Mouse (Mus musculus): ENCODE data around the gene Tie1.
"Not testable (repeated sequence)": the region's sequence is repeated elsewhere in the genome, so short reads cannot be mapped to it uniquely, and the experiment has no call there.

Tie1 gene

DNA sequence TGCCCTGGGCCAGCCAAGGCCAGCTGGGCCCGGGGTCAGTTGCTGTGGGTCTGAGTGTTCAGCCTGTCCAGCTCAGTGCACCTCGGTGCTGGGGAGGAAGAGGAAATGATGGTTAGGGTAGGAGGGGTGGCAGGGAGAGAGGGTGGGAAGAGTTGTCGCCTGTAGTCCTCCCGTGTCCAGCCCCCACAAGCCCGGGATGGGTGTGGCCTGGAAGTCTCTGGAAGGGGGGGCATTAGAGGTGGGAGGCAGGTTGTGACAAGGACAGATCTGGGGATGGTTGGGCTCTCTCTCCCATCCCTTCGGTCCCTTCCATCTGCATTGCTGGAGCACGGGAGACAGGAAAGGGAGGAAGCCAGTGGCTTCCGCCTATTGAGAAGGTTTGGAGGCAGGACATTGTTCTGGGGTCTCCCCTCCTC is at the start of gene Tie1:
Gene Tie1 (minus strand): TSS at position 345 of the 416 bp plus-strand sequence.
- DNase-seq = peak; percentile 73 to 92

DNA sequence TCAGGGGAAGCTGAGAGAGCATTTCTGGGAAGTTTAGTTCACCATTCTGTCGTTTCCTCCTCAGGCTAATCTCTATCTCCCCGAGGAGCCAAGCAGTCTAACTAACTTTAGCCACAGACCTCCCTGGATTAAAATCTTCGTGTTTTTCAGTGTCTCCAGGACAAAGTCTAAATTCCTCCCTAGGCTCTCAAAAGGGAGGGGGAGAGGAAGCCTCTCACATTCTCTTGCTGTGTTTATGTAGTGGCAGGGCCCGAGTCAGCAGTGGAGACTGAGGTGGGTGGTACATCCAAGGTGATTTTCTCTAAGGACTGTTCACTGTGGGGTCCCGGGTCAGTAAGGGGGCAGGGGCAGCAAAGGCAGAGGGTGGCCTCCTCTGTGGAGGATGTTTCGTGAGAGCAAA is 47.9 kb upstream of the Tie1 start:
- peak; percentile 59 to 62 for DNase-seq

DNA sequence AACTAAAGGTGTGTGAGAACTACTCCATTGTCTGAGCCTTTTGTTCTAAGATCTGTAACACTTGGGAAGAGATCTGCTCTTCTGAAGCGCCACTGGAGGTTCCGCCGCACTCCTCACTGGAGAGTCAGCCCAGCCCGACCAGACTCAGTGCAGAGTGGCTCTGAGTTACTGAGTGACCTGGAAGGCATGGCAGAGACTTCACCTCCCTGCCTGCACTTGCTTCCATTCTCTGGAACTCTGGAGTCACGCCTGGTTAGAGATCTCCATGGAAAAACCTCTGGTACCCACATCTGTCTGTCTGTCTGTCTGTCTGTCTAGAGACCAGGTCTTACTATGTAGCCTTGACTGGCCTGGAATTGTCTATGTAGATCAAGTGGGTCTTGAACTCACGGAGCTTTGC is 45.7 kb upstream of the Tie1 start:
- peak; percentile 54 to 79 for DNase-seq

DNA sequence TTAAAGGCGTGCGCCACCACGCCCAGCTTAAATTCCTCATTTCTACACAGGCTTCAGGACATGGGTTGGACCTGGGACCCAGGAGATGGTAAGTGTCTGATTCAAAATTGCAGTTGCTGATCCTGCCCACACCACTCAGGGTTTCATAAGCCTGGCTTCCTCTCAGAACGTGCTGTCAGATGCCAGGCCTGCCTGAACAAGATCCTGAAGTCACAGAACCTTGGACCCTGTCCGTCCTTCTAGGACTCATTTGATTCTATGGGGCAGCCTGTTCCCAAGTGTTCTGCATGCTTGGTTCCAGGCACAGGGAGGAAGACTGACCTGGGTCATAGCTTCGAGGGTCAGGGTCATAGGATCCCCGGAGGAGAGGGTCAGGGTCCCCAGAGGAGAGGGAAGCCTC is 43.7 kb upstream of the Tie1 start:
- DNase-seq = peak; percentile 54 to 90

DNA sequence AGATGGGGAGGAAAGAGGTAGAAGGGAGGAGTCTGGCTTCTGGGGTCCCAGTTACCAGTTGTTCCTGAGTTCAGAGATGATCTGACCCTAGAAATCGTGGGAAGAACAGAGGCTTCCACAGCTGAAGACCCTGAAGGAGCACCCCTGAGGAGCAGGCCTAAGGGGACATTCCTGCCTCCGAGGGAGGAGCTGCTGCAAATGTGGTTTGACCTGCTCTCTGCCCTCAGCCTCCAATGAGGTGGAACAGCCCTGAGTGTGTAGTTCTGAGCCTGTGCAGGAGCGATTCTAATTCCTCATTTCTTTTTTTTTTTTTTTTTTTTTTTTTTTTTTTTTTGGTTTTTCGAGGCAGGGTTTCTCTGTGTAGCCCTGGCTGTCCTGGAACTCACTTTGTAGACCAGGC is 43.3 kb upstream of the Tie1 start:
- peak; percentile 62 to 88 for DNase-seq

DNA sequence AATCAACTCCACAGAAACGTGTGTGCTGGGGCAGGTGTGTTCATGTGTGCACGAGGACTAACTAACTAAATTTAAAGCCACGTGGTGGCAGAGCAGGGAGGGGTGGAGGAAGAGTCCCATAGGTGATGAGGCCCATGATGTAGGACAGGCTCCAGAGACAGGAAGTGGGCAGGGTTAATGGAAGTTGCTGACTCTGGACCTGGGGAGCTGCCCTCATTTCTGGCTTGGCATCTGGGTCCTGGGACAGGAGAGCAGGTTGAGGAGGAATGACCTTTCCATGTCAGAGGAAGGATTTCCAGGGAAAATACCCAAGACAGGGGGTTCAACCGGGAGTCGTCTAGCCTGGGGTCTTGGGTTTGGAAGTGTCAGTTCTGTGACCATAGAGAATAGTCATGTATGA is 42.8 kb upstream of the Tie1 start:
- DNase-seq = peak; percentile 33 to 74

DNA sequence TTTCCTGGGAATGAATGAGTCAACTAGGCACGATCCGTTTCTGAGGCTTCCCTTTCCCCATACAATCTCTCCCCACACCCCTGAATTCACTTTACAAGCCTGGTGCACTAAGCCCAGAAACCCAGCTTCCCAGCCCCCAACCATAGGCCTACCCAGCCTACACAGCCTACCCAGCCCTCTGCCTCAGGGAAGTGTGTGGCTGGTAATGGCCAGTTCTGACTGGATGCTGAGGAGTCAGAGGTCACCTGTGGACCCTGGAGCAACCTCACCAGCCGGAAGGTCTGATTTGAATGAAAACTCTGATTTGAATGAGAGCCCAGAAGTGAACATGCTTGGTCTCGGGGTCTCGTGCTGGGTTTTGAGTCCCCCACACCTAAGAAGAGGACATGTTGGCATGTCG is 37.9 kb upstream of the Tie1 start:
- DNase-seq = peak; percentile 73 to 90

DNA sequence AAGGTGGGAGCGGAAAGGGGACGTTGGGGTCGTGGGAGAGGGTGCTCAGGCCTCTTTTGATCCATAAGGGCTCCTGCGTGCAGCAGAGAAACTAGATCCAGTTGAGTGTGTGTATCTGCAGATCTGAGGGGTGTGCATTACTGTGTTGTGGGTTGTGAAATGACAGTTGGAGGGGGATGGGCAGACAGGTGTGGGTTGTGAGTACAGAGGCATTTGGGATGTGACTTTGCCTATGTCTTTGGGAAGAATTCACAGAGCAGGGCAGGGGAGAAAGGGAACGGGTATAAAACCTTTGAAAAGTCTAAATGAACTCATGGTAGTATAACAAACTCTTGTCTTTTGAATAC is 37.4 kb upstream of the Tie1 start:
- no peak for DNase-seq

DNA sequence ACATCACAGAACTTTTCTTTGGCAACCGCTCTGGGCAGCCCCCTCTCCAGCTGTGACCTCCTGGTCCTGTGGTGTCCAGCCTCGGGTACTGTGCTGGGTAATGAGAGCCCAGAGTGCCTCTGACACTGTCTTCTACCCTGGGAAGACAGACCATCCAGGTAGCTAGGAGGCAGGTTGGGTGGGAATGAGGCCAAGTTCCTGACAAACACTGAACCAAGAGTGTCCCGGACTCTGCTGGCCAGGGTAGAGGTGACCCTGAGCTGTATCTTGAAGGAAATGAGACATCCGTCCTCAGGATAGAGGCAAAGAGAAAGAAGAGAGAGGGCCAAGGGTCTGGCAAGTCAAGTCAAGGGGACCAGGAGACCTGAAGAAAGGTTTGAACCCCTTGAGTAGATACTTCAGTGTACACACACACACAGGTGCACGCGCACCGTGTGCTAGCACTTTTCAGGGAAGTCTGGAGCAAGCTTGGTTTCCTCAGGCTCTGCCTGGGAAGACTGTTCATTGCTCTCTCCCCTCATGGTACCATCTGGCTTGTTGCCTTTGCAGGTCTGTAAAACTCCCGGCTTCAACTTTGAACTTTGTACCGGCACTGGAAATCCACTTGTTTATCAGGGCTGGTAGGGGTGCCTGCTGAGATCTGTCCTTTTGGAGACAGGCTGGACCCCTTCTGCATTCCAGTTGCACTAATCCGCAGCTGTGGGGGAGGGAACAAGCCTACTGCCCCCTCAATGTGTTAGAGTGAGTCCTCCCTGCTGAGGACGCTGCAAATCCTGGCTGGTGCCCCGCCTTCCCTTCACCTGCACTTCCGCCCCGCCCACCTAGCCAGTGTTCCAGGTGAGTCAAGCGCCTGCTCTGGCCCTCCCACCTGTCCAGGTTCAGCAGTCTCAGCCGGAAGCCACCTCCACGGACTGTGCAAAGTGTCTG is 36.8 kb upstream of the Tie1 start, which contains the start of gene 2610528J11Rik:
Gene 2610528J11Rik (plus strand): TSS at position 592 of the 927 bp plus-strand sequence.
- DNase-seq = peak; percentile 92 to 96

DNA sequence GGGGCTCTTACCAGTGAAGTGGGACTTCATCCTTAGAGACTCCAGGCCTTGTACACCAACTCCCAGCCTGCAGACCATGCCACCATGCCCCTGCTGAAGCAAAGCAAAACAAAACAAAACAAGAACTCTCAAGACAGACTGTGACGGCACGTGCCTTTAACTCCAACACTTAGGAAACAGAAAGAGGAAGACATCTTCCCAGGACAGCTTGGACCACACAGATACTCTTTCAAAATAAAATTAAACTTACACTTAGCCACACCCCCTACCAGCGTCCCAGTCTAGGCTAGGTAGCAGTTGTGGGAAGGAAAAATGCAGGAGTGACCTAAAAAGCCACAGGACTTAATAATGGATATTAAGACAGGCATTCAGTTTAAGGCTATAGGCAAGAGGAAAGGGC is 35.9 kb upstream of the Tie1 start:
- DNase-seq = no peak

DNA sequence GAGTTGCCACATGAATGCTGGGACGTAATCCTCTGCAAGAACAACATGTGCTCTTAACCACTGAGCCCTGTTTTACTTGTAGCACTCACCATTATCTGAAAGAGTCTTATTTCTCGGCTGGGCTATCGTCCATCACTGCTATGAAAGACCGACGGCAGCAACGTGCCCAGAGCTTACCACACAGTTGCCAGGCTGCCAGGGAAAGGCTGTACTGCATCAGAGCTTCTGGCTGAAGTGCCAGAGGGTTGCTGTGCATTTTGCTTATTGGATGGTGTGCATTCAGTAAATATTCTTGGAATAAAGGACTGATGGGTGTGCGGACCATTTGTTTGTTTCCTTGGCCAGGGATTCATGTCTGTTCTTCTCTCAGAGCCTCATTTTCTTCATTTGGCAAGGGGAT is 34.1 kb upstream of the Tie1 start:
- DNase-seq = no peak

DNA sequence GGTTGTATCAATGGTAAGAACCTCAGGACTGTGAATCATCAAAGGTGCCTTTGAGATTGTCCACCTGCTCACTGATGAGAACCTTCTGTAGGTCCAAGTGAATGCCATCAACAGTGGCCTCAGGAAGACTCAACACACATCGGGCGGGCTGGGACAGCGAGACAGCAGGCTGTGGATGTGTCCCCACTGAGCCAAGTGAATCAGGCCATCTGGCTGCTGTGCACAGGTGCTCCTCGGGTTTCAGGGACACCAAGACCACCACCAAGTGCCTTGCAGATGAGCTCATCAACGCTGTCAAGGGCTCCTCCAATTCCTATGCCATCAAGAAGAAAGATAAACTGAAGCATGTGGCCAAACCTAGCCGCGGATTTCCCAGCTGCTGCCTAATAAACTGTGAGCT is 32.4 kb upstream of the Tie1 start:
- no peak for DNase-seq

DNA sequence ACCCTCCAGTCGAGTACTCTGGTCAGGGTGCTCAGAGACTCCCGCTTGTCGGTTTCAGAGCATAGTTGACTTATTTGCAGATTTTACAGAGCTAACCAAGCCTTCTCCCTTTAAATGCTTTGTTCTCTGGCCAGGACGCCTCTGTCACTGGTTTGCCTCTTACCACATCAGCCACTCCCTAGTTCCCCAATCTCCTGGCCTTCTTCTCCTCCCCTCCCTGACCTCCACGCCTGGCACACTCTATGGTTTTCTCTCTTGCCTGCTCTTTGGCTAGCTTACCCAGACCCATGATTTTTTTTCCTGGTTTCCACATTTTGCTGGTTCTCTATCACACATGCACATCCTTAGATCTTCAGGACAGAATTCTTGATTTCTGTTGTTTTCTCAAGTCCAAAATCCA is 28.3 kb upstream of the Tie1 start:
- DNase-seq = peak in 1 of 2 experiments; percentile 22

DNA sequence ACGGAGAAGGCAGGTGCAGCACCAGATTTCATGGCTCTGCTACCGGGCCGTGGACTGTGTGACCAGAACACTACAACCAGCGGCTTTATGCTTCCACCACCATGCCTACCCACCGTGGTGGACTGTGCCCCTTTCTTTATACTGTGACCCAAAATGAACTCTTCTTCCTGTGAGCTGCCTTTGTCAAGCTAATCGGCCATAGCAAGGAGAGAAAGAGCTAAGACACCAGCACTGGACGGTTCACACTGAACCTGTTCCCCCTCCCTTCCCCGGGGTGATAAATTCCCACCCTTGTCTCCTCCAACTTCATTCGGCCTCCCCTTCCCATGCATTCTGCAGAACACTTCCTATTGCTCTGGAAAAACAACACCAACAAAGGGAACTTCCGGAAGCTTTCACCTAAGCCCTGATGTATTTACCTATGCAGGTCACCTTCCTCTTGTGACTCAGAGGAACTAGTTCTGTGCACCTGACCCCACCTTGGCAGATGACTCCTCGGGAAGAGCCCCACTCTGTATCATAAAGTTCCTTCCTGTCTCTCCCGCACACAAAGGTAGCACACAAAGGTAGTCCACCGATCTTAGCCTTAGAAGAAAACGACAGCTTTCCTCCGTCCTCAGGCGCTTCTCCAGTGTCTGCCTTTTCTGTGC is 27.8 kb upstream of the Tie1 start:
- no peak for DNase-seq

DNA sequence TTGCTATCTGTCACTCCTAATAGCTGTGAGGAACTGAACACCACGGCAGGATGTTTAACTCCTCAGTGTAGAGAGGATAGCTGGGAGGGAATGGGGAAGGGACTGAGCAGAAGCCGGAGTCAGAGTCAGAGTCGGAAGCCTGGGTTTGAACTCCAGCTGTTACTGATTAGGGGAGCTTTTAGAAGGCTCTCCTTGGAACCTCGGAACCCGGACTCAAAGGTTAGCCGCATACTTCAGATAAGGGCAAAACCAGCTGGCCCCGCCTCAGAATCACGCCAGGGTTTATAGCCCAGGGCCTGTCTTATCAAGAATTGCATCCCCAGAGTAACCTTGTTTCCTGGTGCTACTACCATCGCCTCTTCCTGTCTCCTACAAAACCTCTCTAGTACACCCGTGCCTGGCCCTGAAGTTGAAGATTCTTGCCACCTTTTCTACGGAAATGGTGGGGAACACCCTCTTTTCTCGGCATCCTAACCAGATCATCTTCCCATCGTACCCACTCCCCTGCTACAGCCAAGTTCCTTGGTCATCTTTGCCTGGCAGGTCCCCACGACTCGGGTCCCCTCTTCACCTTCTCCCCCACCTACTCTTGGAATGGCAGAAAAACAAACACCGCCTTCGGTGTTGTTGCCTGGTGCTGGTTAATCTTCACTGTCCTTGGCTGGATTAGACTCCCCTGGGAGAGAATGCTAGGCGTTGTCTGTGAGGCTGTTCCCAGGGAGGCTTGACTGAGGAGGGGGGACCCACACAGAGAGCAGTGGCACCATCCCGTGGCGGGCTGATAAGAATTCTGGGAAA is 27.0 kb upstream of the Tie1 start:
- peak; percentile 62 to 78 for DNase-seq

DNA sequence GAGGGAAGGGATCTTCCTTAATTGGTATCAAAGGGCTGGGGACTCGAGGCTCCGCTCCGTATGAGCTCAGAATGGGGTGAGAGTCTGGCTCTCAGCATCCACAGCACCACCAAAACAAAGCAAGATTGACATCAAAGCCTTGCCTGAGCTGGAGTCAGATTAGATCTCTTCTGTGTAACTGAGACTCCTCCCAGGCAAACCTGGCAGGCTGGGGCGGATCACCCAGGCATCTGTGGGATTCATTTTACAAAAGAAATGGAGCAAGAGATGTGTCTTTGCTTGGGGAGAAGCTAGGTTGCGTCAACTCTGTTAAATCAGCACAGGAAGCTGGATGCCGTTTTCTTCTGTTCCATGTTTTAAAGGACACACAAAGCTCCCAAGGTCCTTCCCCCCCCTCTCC is 19.2 kb upstream of the Tie1 start:
- DNase-seq = peak in 1 of 2 experiments; percentile 36

DNA sequence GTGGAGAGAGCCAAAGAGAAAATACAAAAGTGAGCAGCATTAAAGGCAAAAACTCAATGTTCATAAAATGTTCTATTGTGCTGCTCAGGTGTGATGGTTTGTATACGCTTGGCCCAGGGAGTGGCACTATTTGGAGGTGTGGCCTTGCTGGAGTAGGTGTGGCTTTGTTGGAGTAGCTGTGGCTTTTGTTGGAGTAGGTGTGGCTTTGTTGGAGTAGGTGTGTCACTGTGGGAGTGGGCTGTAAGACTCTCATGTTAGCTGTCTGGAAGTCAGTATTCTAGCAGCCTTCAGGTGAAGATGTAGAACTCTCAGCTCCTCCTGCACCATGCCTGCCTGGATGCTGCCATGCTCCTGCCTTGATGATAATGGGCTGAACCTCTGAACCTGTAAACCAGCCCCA is 17.3 kb upstream of the Tie1 start:
- DNase-seq = not testable (repeated sequence)

DNA sequence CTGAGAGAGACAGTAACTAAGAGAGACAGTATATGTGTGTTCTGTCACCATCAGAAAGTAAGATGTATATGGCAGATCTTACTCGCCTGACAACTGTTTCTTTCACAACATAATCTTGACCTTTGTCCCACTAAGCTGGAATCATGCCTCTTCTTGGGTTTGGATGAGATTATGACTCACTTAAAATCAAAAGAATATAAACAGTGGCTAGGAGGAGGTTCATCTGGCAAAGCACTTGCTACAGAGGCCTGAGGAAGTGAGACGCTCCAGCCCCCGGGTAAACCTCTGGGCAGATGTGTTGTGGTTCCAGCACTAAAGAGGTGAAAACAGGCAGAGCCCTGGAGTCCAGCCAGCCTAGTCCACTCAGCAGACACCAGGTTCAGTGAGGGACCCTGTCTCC is 15.7 kb upstream of the Tie1 start:
- DNase-seq = peak in 1 of 2 experiments; percentile 30

DNA sequence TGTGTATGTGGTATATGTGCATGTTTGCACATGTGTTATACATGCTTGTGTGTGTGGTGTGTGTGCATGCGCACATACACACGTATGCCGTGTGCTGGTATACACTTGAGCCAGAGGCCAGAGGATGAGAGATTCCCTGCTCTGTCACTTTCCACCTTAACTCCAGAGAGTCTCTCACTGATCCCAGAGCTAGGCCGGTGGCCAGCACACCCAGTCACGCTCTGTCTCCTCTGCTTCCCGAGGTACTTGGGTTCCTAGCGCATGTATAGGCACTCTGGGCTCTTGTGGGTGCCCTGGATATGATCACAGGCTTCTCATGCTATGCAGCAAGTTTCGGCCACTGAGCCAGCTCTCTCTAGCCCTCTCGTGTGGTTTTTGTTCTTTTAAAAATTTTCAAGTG is 10.9 kb upstream of the Tie1 start:
- DNase-seq = peak; percentile 60 to 82

DNA sequence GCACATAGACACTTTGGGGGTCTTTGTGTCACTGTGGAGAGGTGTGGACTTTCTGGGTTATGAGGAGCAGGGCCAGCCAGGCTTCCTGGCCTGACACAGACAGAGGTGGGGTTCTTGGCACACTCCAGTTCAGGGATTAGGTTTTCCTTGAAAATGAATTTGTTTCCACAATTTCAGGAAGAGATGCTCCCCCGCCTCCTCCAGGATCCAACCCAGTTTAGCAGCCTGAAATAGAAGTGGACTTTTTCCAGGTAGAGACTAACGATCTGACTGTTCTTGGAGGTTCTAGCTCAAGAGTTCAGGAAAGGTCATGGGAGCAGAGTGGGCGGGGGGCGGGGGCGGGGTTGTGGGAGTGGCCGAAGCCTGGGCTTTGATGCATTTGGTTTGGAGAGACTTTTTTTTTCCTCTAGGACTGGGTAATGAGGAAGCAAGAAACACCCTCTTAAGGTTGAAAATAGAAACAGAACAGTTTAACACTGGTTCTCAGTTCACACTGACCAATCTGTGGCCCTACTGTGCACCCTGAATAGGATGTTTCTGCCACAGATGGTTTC is 10.4 kb upstream of the Tie1 start:
- DNase-seq = peak; percentile 65 to 82

DNA sequence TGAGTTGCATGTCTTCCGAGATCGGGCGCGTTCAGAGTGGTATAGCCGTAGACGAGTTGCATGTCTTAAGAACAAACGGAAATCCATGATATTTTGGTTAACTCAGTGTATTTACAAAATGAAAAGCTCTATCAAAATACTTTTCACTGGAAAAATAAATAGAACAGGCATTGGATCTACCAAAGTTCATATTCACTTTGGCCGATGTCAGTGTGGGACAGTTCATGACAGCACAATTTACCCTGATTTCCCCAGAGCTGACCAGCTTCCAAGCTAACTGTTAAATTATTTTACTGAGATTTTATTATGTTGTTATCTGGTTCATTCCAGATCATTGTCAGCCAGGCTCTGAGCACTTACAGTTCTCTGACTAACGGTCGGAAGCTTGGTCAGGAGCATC is 600 bp upstream of the Tie1 start:
- no peak for DNase-seq

DNA sequence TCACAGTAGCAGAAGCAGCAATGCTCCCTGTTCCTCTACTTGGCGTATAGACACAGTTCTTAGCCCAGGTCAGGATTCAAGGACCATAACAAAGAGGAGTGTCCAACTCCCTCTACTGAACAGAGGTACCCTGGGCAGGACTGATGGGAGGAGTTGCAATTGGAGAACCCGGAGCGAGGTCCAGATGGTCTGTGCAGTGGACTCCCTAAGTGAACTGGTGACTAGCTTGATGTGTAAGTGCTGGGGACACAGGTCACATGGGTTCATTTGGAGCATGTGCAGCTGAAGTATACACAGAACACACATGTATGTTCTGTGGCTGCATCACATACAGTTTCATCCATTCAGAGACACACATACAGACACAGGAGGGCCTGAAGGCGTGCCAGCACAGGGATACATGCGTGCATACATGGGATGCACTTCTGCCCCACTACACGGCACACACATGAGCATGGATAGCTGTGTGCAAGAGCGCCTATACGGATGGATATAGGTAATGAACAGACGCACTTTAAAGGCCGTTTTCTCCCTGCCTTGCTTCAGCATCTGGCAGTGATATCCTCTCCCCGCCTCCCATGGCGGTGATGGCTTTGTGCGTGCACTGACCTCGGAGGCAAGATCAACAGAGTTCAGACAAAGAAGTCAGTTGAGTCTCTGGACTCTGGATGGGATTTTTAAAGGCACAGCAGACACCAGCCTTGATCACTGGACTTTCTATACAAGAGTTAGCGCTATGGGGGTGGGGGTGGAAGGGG is 12.9 kb downstream of the Tie1 start:
- DNase-seq = no peak

Data from kidney, postnatal 25 days (tissue).